Mouse (Mus musculus) forebrain, embryonic 11.5 days (tissue): ENCODE measurements around the gene Gm35549. TPM values are rescaled to one million over a fixed set of nuclear protein-coding genes. Genes with fewer than 3 reads are reported as not detected.

Source experiments
- ATAC-seq: fragments of 200-750 bp; cut with Nextera tagmentation; replicated peaks from 2 replicates; pipeline ENCODE4 v1.8.0; 2017; ENCODE audit warnings: moderate TSS enrichment; ENCODE audit not compliant: low FRiP score
- DNase-seq: peaks from one replicate; pipeline ENCODE4 v3.0.0-alpha.2; 2017; ENCODE audit warnings: low spot score
- H3K27ac ChIP-seq: fragments of 300-500 bp; sonication (generic); 2 replicates; pipeline ENCODE4 v1.5.1; 2014; ENCODE audit warnings: low read depth, low read length
- H3K27me3 ChIP-seq: fragments of 300-500 bp; sonication (generic); 2 replicates; pipeline ENCODE4 v1.6.1; 2014; ENCODE audit warnings: mild to moderate bottlenecking, low read length, mixed read lengths; ENCODE audit not compliant: control insufficient read depth, insufficient read depth
- H3K36me3 ChIP-seq: fragments of 300-500 bp; sonication (generic); 2 replicates; pipeline ENCODE4 v1.6.1; 2014; ENCODE audit warnings: mild to moderate bottlenecking, low read length, moderate library complexity, mixed read lengths; ENCODE audit not compliant: control insufficient read depth, insufficient read depth
- H3K4me1 ChIP-seq: fragments of 300-500 bp; sonication (generic); replicated peaks from 2 replicates; pipeline ENCODE4 v1.6.1; 2014; ENCODE audit warnings: low read length, mixed read lengths; ENCODE audit not compliant: control insufficient read depth, insufficient read depth
- H3K4me2 ChIP-seq: fragments of 300-500 bp; sonication (generic); 2 replicates; pipeline ENCODE4 v1.6.1; 2014; ENCODE audit warnings: low read depth, mild to moderate bottlenecking, low read length, moderate library complexity, mixed read lengths; ENCODE audit not compliant: severe bottlenecking
- H3K4me3 ChIP-seq: fragments of 300-500 bp; sonication (generic); 2 replicates; pipeline ENCODE4 v1.5.1; 2014; ENCODE audit warnings: low read depth, low read length
- H3K9ac ChIP-seq: fragments of 300-500 bp; sonication (generic); 2 replicates; pipeline ENCODE4 v1.6.1; 2014; ENCODE audit warnings: low read length
- H3K9me3 ChIP-seq: fragments of 300-500 bp; sonication (generic); 2 replicates; pipeline ENCODE4 v1.6.1; 2016; ENCODE audit warnings: low read length, mixed read lengths; ENCODE audit not compliant: control insufficient read depth
- WGBS: fragments of 180-500 bp; shearing (Covaris S2); extraction: QIAGEN DNeasy Blood & Tissue Kit; methylation state at CpG from one replicate; pipeline ENCODE4 v1.1.7; 2014; 5-methylcytosine and 5-hydroxymethylcytosine counted together
- polyA plus RNA-seq: library from polyadenylated mRNA; unstranded; fragments of >200 nt; fragmentation: Nextera tagmentation; extraction: Ambion mirVana; gene quantifications from 2 replicates; pipeline ENCODE4 v1.2.1, GENCODE M21; 2014

Gene Gm35549
- polyA plus RNA-seq, 1 experiment from 2014 or later = 0.67 TPM

- H3K9me3 ChIP-seq = no peaks in the 10 kb centered on the region
- no peak overlapping the region for H3K4me2 ChIP-seq
- H3K27me3 ChIP-seq = no peaks in the 10 kb centered on the region
- ATAC-seq (no peak), DNase-seq (no peak)
- H3K27ac ChIP-seq = no peak overlapping the region
- 90% methylated on average over 4 of the region's 4 CpGs for WGBS
- H3K4me3 ChIP-seq = no peak overlapping the region
- H3K36me3 ChIP-seq = no peaks in the 10 kb centered on the region
- no peak overlapping the region for H3K9ac ChIP-seq
- H3K4me1 ChIP-seq = no peaks in the 10 kb centered on the region
Observed at GRCm38 (mm10) chr9:122815239-122815851, 28.5 kb downstream of the Gm35549 start.

GRCm38 (mm10) chr9:122814775-122815174, 29.1 kb downstream of the Gm35549 start:
- ATAC-seq = no peak
- Histone ChIP-seq H3K27me3 (no peaks in the 10 kb centered on the region), H3K4me3 (no peak overlapping the region), H3K9me3 (no peaks in the 10 kb centered on the region), H3K27ac (no peak overlapping the region), H3K9ac (no peak overlapping the region), H3K4me2 (no peak overlapping the region), H3K36me3 (no peaks in the 10 kb centered on the region), H3K4me1 (no peaks in the 10 kb centered on the region)
- 96% methylated on average over 2 of the region's 2 CpGs for WGBS
- no peak for DNase-seq

GRCm38 (mm10) chr9:122812386-122812785, 31.4 kb downstream of the Gm35549 start:
- H3K27ac ChIP-seq = no peak overlapping the region

GRCm38 (mm10) chr9:122810212-122810611, 33.6 kb downstream of the Gm35549 start:
- no peak overlapping the region for H3K4me3 ChIP-seq
- H3K27me3 ChIP-seq = no peaks in the 10 kb centered on the region
- H3K9me3 ChIP-seq = no peaks in the 10 kb centered on the region
- 89% methylated on average over 3 of the region's 3 CpGs for WGBS
- H3K36me3 ChIP-seq = no peaks in the 10 kb centered on the region
- ATAC-seq = no peak
- H3K9ac ChIP-seq = no peak overlapping the region
- no peaks in the 10 kb centered on the region for H3K4me1 ChIP-seq
- no peak overlapping the region for H3K4me2 ChIP-seq
- H3K27ac ChIP-seq = no peak overlapping the region
- DNase-seq = no peak

More at GRCm38 (mm10) chr9:122812386-122812785, 31.4 kb downstream of the Gm35549 start:
- H3K4me3 ChIP-seq = no peak overlapping the region
- no peak for ATAC-seq
- no peaks in the 10 kb centered on the region for H3K4me1 ChIP-seq
- no peak overlapping the region for H3K4me2 ChIP-seq
- H3K9ac ChIP-seq = no peak overlapping the region
- no peak for DNase-seq
- WGBS = 86% methylated on average over 5 of the region's 5 CpGs
- no peaks in the 10 kb centered on the region for H3K36me3 ChIP-seq
- H3K27me3 ChIP-seq = no peaks in the 10 kb centered on the region
- no peaks in the 10 kb centered on the region for H3K9me3 ChIP-seq

GRCm38 (mm10) chr9:122807186-122807585, 36.6 kb downstream of the Gm35549 start:
- H3K4me1 ChIP-seq = no peaks in the 10 kb centered on the region
- no peak for DNase-seq
- no peak overlapping the region for H3K4me2 ChIP-seq
- H3K4me3 ChIP-seq = no peak overlapping the region
- no peaks in the 10 kb centered on the region for H3K9me3 ChIP-seq
- no peak overlapping the region for H3K9ac ChIP-seq
- H3K27ac ChIP-seq = no peak overlapping the region
- H3K27me3 ChIP-seq = no peaks in the 10 kb centered on the region
- no peaks in the 10 kb centered on the region for H3K36me3 ChIP-seq
- ATAC-seq = no peak
- 91% methylated on average over 2 of the region's 2 CpGs for WGBS

GRCm38 (mm10) chr9:122805845-122806341, 37.9 kb downstream of the Gm35549 start:
- Histone ChIP-seq H3K27me3 (no peaks in the 10 kb centered on the region), H3K4me3 (peak overlapping the region; percentile 68), H3K4me1 (no peaks in the 10 kb centered on the region), H3K4me2 (peak overlapping the region; percentile 96), H3K9me3 (no peaks in the 10 kb centered on the region), H3K36me3 (no peaks in the 10 kb centered on the region), H3K27ac (peak overlapping the region; percentile 83), H3K9ac (peak overlapping the region; percentile 81)
- DNase-seq (no peak), ATAC-seq (no peak; the same call in 1 of the 2 replicates)
- 13% methylated on average over 10 of the region's 10 CpGs for WGBS

- Histone ChIP-seq H3K9ac (peak within 1 kb of the TSS; percentile 81), H3K27ac (peak within 1 kb of the TSS; percentile 83), H3K4me3 (peak within 1 kb of the TSS; percentile 68), H3K9me3 (no peaks in the 10 kb centered on the region), H3K27me3 (no peaks in the 10 kb centered on the region), H3K36me3 (no peaks in the 10 kb centered on the region), H3K4me1 (no peaks in the 10 kb centered on the region), H3K4me2 (peak within 1 kb of the TSS; percentile 96)
- ATAC-seq (peak; percentile 98), DNase-seq (peak; percentile 95)
- WGBS = 8% methylated on average over 42 of the region's 42 CpGs
Observed at GRCm38 (mm10) chr9:122805053-122805844, 38.6 kb downstream of the Gm35549 start, which contains the start of gene Tcaim. Gene Tcaim (plus strand): TSS chr9:122805539.

GRCm38 (mm10) chr9:122786534-122786933, 57.3 kb downstream of the Gm35549 start:
- WGBS = 95% methylated on average over 1 of the region's 1 CpGs
- H3K4me3 ChIP-seq = no peak overlapping the region
- H3K9me3 ChIP-seq = no peaks in the 10 kb centered on the region
- H3K4me2 ChIP-seq = no peak overlapping the region
- no peak overlapping the region for H3K27ac ChIP-seq
- DNase-seq (no peak), ATAC-seq (no peak)
- no peaks in the 10 kb centered on the region for H3K4me1 ChIP-seq
- no peaks in the 10 kb centered on the region for H3K36me3 ChIP-seq
- no peak overlapping the region for H3K9ac ChIP-seq
- no peaks in the 10 kb centered on the region for H3K27me3 ChIP-seq
